Mouse (Mus musculus) urinary bladder, adult 2 months (tissue): ENCODE results near the gene Carns1. TPM values are rescaled to one million over a fixed set of nuclear protein-coding genes. Genes with fewer than 3 reads are reported as not detected.

ENCODE experiments used
- polyA plus RNA-seq: library from polyadenylated mRNA; depleted of rRNA; stranded (reverse); fragments of >200 nt; gene quantifications from 2 replicates; pipeline ENCODE4 v1.2.3, GENCODE M21; 2012; rRNA removed

The Carns1 gene
- polyA plus RNA-seq, 1 experiment: 21.7 TPM

Other genes starting within 250 kb of the Carns1 start
- 6.8 TPM in 2 replicates for gene Aldh3b1, start 245.7 kb downstream of the Carns1 start, polyA plus RNA-seq
- gene Unc93b1, start 240.3 kb downstream of the Carns1 start, polyA plus RNA-seq: 85.1 and 99.6 TPM in 2 replicates
- gene Aldh3b3, start 216.8 kb downstream of the Carns1 start, polyA plus RNA-seq: 0.73 and 0.78 TPM in 2 replicates
- gene Aldh3b2, start 203.2 kb downstream of the Carns1 start, polyA plus RNA-seq: 108 and 135 TPM in 2 replicates
- 13.0 and 15.0 TPM in 2 replicates for gene Acy3, start 188.9 kb downstream of the Carns1 start, polyA plus RNA-seq
- 0.03 TPM in 1 of 2 replicates, not detected in the other for gene Tbx10, start 182.7 kb downstream of the Carns1 start, polyA plus RNA-seq
- 5.1 and 7.5 TPM in 2 replicates for gene Nudt8, start 174.9 kb downstream of the Carns1 start, polyA plus RNA-seq
- gene Gm49405, start 174.9 kb downstream of the Carns1 start, polyA plus RNA-seq: 3.2 and 3.6 TPM in 2 replicates
- 9.9 and 11.1 TPM in 2 replicates for gene Doc2g, start 172.2 kb downstream of the Carns1 start, polyA plus RNA-seq
- 157 and 167 TPM in 2 replicates for gene Ndufv1, start 162.7 kb downstream of the Carns1 start, polyA plus RNA-seq
- 582 and 591 TPM in 2 replicates for gene Gstp1, start 137.5 kb downstream of the Carns1 start, polyA plus RNA-seq
- 69.1 and 69.5 TPM in 2 replicates for gene Gstp2, start 129.5 kb downstream of the Carns1 start, polyA plus RNA-seq
- gene Gstp3, start 115.9 kb downstream of the Carns1 start, polyA plus RNA-seq: 5.5 and 7.1 TPM in 2 replicates
- gene Cabp2, start 93.9 kb downstream of the Carns1 start, polyA plus RNA-seq: not detected in 2 replicates
- 74.4 and 89.6 TPM in 2 replicates for gene Cdk2ap2, start 78.3 kb downstream of the Carns1 start, polyA plus RNA-seq
- gene Pitpnm1, start 75.5 kb downstream of the Carns1 start, polyA plus RNA-seq: 44.1 and 45.2 TPM in 2 replicates
- gene Aip, start 49.6 kb downstream of the Carns1 start, polyA plus RNA-seq: 154 and 160 TPM in 2 replicates
- 0.04 and 0.10 TPM in 2 replicates for gene Gpr152, start 35.7 kb downstream of the Carns1 start, polyA plus RNA-seq
- 0.30 and 0.31 TPM in 2 replicates for gene Cabp4, start 31.4 kb downstream of the Carns1 start, polyA plus RNA-seq
- gene Coro1b, start 26.9 kb downstream of the Carns1 start, polyA plus RNA-seq: 243 and 277 TPM in 2 replicates
- gene Ptprcap, start 21.9 kb downstream of the Carns1 start, polyA plus RNA-seq: 4.2 and 4.4 TPM in 2 replicates
- 42.6 and 51.9 TPM in 2 replicates for gene Rps6kb2, start 12.1 kb downstream of the Carns1 start, polyA plus RNA-seq
- 2.9 and 3.9 TPM in 2 replicates for gene Tbc1d10c, start 15.8 kb upstream of the Carns1 start, polyA plus RNA-seq
- 257 and 304 TPM in 2 replicates for gene Ppp1ca, start 16.6 kb upstream of the Carns1 start, polyA plus RNA-seq
- gene Rad9a, start 26.2 kb upstream of the Carns1 start, polyA plus RNA-seq: 19.2 and 23.2 TPM in 2 replicates
- gene Clcf1, start 38.8 kb upstream of the Carns1 start, polyA plus RNA-seq: 10.8 and 13.1 TPM in 2 replicates
- gene AC109138.7, start 38.9 kb upstream of the Carns1 start, polyA plus RNA-seq: not detected in 2 replicates
- 76.4 and 82.1 TPM in 2 replicates for gene Pold4, start 56.4 kb upstream of the Carns1 start, polyA plus RNA-seq
- gene Ssh3, start 93.7 kb upstream of the Carns1 start, polyA plus RNA-seq: 83.3 and 90.8 TPM in 2 replicates
- 13.6 and 18.6 TPM in 2 replicates for gene Ankrd13d, start 107.7 kb upstream of the Carns1 start, polyA plus RNA-seq
- gene Grk2, start 130.7 kb upstream of the Carns1 start, polyA plus RNA-seq: 69.4 and 74.6 TPM in 2 replicates
- 63.5 and 67.8 TPM in 2 replicates for gene Kdm2a, start 222.8 kb upstream of the Carns1 start, polyA plus RNA-seq